Mouse (Mus musculus): ENCODE data around the gene Jmjd8. TPM values are rescaled to one million over a fixed set of nuclear protein-coding genes. Genes with fewer than 3 reads are reported as not detected.

Jmjd8 gene
- polyA plus RNA-seq, 1 experiment from 2014 or later: 50.1 TPM

- peak; percentile 81 for ATAC-seq
- Histone ChIP-seq H3K4me3 (ENCODE audit: low read length) (peak overlapping the region; percentile 85), H3K9me3 (ENCODE audit: control insufficient read depth, low read length) (no peaks in the 10 kb centered on the region), H3K27ac (ENCODE audit: low read length) (peak overlapping the region; percentile 99), H3K36me3 (ENCODE audit: control insufficient read depth, insufficient read depth, low read length) (peaks cover 10% of the 10 kb centered on the region; the same call in 1 of the 2 replicates), H3K9ac (ENCODE audit: low read depth, low read length) (peak overlapping the region; percentile 89), H3K4me1 (ENCODE audit: control insufficient read depth, insufficient read depth, low read length) (peaks cover 32% of the 10 kb centered on the region), H3K4me2 (ENCODE audit: low read depth, low read length) (peak overlapping the region; percentile 90), H3K27me3 (replicated peaks; ENCODE audit: control insufficient read depth, insufficient read depth, low read length) (no peaks in the 10 kb centered on the region)
- under 1% methylated on average over 45 of the region's 45 CpGs for whole genome bisulfite sequencing
Observed at GRCm38 (mm10) chr17:25791843-25792527, 36.7 kb upstream of the Jmjd8 start.

DNA sequence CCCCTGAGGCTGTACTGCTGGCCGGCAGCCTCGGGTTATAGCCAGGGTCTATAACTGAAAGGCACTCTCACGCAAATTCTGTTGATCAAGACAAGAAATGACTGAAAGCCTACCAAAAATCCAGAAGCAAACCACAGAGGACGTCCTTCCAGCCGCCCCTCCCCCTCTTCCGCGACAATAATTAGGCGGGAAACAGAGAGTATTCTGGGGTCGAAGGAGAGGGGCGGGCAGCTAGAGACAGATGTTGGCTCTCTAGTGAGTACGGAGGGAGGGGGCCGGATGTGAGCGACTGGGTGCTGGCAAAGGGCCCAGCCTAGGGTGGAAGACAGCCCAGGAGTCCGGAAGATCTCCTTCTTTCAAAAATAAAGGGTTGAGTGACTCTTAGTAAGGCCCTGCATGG is 36.1 kb upstream of the Jmjd8 start, which contains the start of gene Fam173a:
TSS of gene Fam173a (minus strand) at position 287 of the 400 bp plus-strand sequence.
- H3K9ac ChIP-seq (ENCODE audit: low read depth, low read length): peak within 1 kb of the TSS; percentile 89
- peaks cover 10% of the 10 kb centered on the region; the same call in 1 of the 2 replicates for H3K36me3 ChIP-seq (ENCODE audit: control insufficient read depth, insufficient read depth, low read length)
- H3K27ac ChIP-seq (ENCODE audit: low read length): peak within 1 kb of the TSS; percentile 99
- no peaks in the 10 kb centered on the region for H3K27me3 ChIP-seq (replicated peaks; ENCODE audit: control insufficient read depth, insufficient read depth, low read length)
- peak within 1 kb of the TSS; percentile 85 for H3K4me3 ChIP-seq (ENCODE audit: low read length)
- H3K4me2 ChIP-seq (ENCODE audit: low read depth, low read length): peak within 1 kb of the TSS; percentile 90
- no peaks in the 10 kb centered on the region for H3K9me3 ChIP-seq (ENCODE audit: control insufficient read depth, low read length)
- WGBS: under 1% methylated on average over 14 of the region's 14 CpGs
- ATAC-seq: peak; percentile 67
- H3K4me1 ChIP-seq (ENCODE audit: control insufficient read depth, insufficient read depth, low read length): peaks cover 37% of the 10 kb centered on the region

DNA sequence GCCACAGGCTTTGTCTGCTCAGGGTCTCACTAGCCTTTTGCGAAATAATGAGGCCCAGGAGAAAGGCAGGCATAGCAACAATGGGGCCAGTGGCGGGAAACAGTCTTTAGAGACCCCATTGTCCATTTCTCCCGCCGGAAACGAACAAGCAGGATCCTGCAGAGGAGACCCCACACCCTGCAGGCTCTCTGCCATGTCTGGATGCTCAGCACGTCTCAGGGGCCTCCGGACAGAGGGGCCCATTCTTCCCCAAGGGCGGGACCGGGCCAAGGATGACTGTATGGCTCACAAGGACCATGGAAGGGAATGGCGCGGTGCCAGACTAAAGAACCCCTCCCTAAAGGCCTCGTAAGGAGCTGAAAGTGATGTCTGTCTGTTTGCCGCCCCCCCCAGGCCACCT is 34.5 kb upstream of the Jmjd8 start:
- ATAC-seq: no peak
- H3K36me3 ChIP-seq (ENCODE audit: control insufficient read depth, insufficient read depth, low read length): peaks cover 8% of the 10 kb centered on the region; the same call in 1 of the 2 replicates
- H3K27me3 ChIP-seq (replicated peaks; ENCODE audit: control insufficient read depth, insufficient read depth, low read length): no peaks in the 10 kb centered on the region
- H3K9me3 ChIP-seq (ENCODE audit: control insufficient read depth, low read length): no peaks in the 10 kb centered on the region
- H3K4me2 ChIP-seq (ENCODE audit: low read depth, low read length): no peak overlapping the region
- H3K9ac ChIP-seq (ENCODE audit: low read depth, low read length): 0 out of 2 replicates have a peak overlapping the region, but pooled peaks have one; percentile 13
- WGBS: 66% methylated on average over 13 of the region's 13 CpGs
- H3K27ac ChIP-seq (ENCODE audit: low read length): no peak overlapping the region
- H3K4me1 ChIP-seq (ENCODE audit: control insufficient read depth, insufficient read depth, low read length): peaks cover 37% of the 10 kb centered on the region
- no peak overlapping the region for H3K4me3 ChIP-seq (ENCODE audit: low read length)

DNA sequence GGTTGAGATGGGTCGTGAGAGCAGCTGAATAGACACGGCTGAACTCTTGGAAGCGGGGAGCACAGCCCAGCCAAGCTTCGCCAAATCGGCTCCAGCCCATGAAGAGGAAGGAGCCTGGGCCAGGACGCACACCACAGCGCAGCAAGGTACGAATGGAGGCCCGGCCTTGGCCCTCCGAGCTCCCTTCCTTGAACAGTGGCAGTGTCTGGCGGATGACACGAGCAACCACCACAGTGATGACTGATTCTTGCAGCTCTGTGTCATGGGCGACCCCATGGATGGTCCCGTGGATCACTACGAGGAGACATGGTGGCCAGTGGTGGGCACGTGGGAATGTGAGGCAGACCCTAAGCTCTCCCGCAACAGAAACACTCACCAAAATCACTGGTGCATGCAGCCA is 33.7 kb upstream of the Jmjd8 start:
- H3K27ac ChIP-seq (ENCODE audit: low read length): 0 out of 2 replicates have a peak overlapping the region, but pooled peaks have one; percentile 28
- no peak for ATAC-seq
- H3K4me3 ChIP-seq (ENCODE audit: low read length): no peak overlapping the region
- no peak overlapping the region for H3K9ac ChIP-seq (ENCODE audit: low read depth, low read length)
- peaks cover 37% of the 10 kb centered on the region for H3K4me1 ChIP-seq (ENCODE audit: control insufficient read depth, insufficient read depth, low read length)
- H3K4me2 ChIP-seq (ENCODE audit: low read depth, low read length): no peak overlapping the region
- no peaks in the 10 kb centered on the region for H3K9me3 ChIP-seq (ENCODE audit: control insufficient read depth, low read length)
- 82% methylated on average over 17 of the region's 17 CpGs for WGBS
- 0 out of 2 replicates have a peak, but pooled peaks cover 2% of the 10 kb centered on the region for H3K36me3 ChIP-seq (ENCODE audit: control insufficient read depth, insufficient read depth, low read length)
- H3K27me3 ChIP-seq (replicated peaks; ENCODE audit: control insufficient read depth, insufficient read depth, low read length): no peaks in the 10 kb centered on the region

- Histone ChIP-seq H3K4me3 (ENCODE audit: low read length) (peak within 1 kb of the TSS; percentile 83), H3K9ac (ENCODE audit: low read depth, low read length) (peak within 1 kb of the TSS; percentile 75), H3K4me1 (ENCODE audit: control insufficient read depth, insufficient read depth, low read length) (peaks cover 37% of the 10 kb centered on the region), H3K27me3 (replicated peaks; ENCODE audit: control insufficient read depth, insufficient read depth, low read length) (no peaks in the 10 kb centered on the region), H3K27ac (ENCODE audit: low read length) (peak within 1 kb of the TSS; percentile 28), H3K36me3 (ENCODE audit: control insufficient read depth, insufficient read depth, low read length) (0 out of 2 replicates have a peak, but pooled peaks cover 2% of the 10 kb centered on the region), H3K9me3 (ENCODE audit: control insufficient read depth, low read length) (no peaks in the 10 kb centered on the region), H3K4me2 (ENCODE audit: low read depth, low read length) (peak within 1 kb of the TSS; percentile 97)
- WGBS: 39% methylated on average over 6 of the region's 6 CpGs
- no peak for ATAC-seq
Observed at GRCm38 (mm10) chr17:25795609-25796092, 33.0 kb upstream of the Jmjd8 start, which contains the start of gene AC134908.4. AC134908.4 (minus strand) TSS chr17:25795659.

GRCm38 (mm10) chr17:25796211-25796771 is 32.4 kb upstream of the Jmjd8 start:
- H3K36me3 ChIP-seq (ENCODE audit: control insufficient read depth, insufficient read depth, low read length): 0 out of 2 replicates have a peak, but pooled peaks cover 2% of the 10 kb centered on the region
- H3K4me3 ChIP-seq (ENCODE audit: low read length): peak overlapping the region; percentile 83
- peak overlapping the region; percentile 75 for H3K9ac ChIP-seq (ENCODE audit: low read depth, low read length)
- no peaks in the 10 kb centered on the region for H3K9me3 ChIP-seq (ENCODE audit: control insufficient read depth, low read length)
- peaks cover 31% of the 10 kb centered on the region for H3K4me1 ChIP-seq (ENCODE audit: control insufficient read depth, insufficient read depth, low read length)
- H3K27ac ChIP-seq (ENCODE audit: low read length): peak overlapping the region; percentile 6
- peak overlapping the region; percentile 97 for H3K4me2 ChIP-seq (ENCODE audit: low read depth, low read length)
- ATAC-seq: 0 out of 2 replicates have a peak, but pooled peaks have one; percentile 1
- no peaks in the 10 kb centered on the region for H3K27me3 ChIP-seq (replicated peaks; ENCODE audit: control insufficient read depth, insufficient read depth, low read length)
- WGBS: 5% methylated on average over 36 of the region's 37 CpGs

- Histone ChIP-seq H3K9ac (ENCODE audit: low read depth, low read length) (peak within 1 kb of the TSS; percentile 75), H3K9me3 (ENCODE audit: control insufficient read depth, low read length) (no peaks in the 10 kb centered on the region)
Observed at GRCm38 (mm10) chr17:25796951-25797369, 31.7 kb upstream of the Jmjd8 start, which contains the start of gene Metrn. Metrn (minus strand) TSS chr17:25797136.

DNA sequence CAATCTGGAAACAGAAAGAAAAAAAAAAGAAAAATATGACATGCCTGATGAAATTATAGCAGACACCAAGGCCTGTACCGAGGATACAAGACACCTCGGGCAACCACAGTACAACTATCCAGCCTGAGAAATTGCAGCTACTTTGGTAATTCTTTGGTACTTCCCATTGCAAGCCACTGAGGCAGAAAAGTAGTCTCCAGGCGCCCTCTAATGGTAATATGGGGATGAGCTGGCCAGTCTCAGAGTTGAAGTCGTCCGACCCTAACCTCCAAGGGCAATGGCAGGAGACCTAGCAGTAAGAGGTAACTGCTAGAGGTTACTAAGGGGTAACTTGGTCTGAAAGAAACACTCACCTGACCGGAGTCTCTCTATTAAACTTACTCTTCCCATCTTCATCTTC is 27.6 kb upstream of the Jmjd8 start:
- Histone ChIP-seq H3K27ac (ENCODE audit: low read length) (no peak overlapping the region), H3K36me3 (ENCODE audit: control insufficient read depth, insufficient read depth, low read length) (no peaks in the 10 kb centered on the region), H3K9ac (ENCODE audit: low read depth, low read length) (no peak overlapping the region), H3K4me2 (ENCODE audit: low read depth, low read length) (no peak overlapping the region), H3K9me3 (ENCODE audit: control insufficient read depth, low read length) (no peaks in the 10 kb centered on the region), H3K4me3 (ENCODE audit: low read length) (no peak overlapping the region), H3K4me1 (ENCODE audit: control insufficient read depth, insufficient read depth, low read length) (peaks cover 10% of the 10 kb centered on the region; the same call in 1 of the 2 replicates), H3K27me3 (replicated peaks; ENCODE audit: control insufficient read depth, insufficient read depth, low read length) (no peaks in the 10 kb centered on the region)
- WGBS: 8% methylated on average over 6 of the region's 6 CpGs
- ATAC-seq: peak; percentile 32; the same call in 1 of the 2 replicates

More at GRCm38 (mm10) chr17:25796951-25797369, 31.7 kb upstream of the Jmjd8 start, which contains the start of gene Metrn:
- ATAC-seq: peak; percentile 77
- Histone ChIP-seq H3K27ac (ENCODE audit: low read length) (peak within 1 kb of the TSS; percentile 6), H3K27me3 (replicated peaks; ENCODE audit: control insufficient read depth, insufficient read depth, low read length) (no peaks in the 10 kb centered on the region), H3K4me1 (ENCODE audit: control insufficient read depth, insufficient read depth, low read length) (peaks cover 29% of the 10 kb centered on the region), H3K4me2 (ENCODE audit: low read depth, low read length) (peak within 1 kb of the TSS; percentile 97), H3K36me3 (ENCODE audit: control insufficient read depth, insufficient read depth, low read length) (0 out of 2 replicates have a peak, but pooled peaks cover 2% of the 10 kb centered on the region), H3K4me3 (ENCODE audit: low read length) (peak within 1 kb of the TSS; percentile 83)
- WGBS: under 1% methylated on average over 35 of the region's 35 CpGs
